Mouse (Mus musculus): ENCODE data around the gene Tubg1.
A peak's percentile ranks its signal among the peaks of the same experiment; 100 is the strongest.

DNA sequence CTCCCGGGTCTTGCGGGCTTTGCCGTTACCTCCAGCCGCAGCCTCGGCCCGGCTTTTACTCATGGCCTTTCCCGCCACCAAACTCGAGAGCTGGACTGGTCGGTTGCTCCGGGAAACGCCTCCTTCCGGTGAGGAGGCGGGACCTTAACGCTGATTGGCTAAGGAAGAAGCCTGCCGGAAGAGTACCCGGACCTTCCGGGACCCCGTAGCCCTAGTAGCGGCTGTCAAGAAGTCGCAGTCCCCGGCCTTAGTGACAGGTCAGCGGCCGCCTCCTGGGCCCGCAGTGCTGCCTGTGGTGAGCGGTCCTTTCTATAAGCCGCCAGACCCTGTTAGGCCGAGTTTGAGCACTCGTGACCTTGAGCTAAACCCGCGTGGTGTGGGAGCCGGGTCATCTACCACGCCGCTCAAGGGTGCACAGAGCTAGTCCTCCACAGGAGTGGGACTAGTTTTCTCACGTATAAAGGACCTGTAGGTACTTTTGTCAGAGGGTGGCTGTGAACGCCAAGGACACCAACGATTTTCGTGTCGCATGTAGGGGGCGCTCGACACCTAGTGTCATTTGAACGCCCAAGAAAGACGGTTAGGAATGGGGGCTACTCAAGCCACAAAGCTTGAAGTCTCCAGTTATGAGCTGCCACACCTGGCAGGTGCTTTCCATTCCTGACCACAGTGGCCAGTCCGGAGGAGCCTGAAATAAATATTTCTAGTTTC, 24.3 kb upstream of the Tubg1 start, which contains the start of gene Psmc3ip:
- TF ChIP-seq EP300 (IDR thresholded peaks at IDR 0.05; ENCODE audit: low read depth) (peak; percentile 24; the same call in 1 of the 2 replicates), CTCF (IDR thresholded peaks at IDR 0.05; ENCODE audit: low read depth) (peak; percentile 89)
